Mouse (Mus musculus) liver, adult 2 months (tissue): Measurements from ENCODE around the gene Pparg.

ENCODE experiments used
- CTCF ChIP-seq: fragments of 200-500 bp; IDR thresholded peaks from 2 replicates; pipeline ENCODE4 v1.5.1; 2011; ENCODE audit warnings: low read depth, low read length, control low read depth
- POLR2A ChIP-seq: fragments of 200-500 bp; IDR thresholded peaks from 2 replicates; pipeline ENCODE4 v1.6.1; 2011; ENCODE audit warnings: low read length, control low read depth; ENCODE audit not compliant: insufficient read depth; ENCODE audit errors: extremely low read depth

- TF ChIP-seq CTCF = no peak
- no peak for TF ChIP-seq POLR2A
These were observed 74.1 kb downstream of the Pparg start for GRCm38 (mm10) chr6:115434816-115435215.
